Mouse (Mus musculus) brown adipose tissue, adult 24 weeks (tissue): ENCODE measurements around the gene Hspb8. TPM values are rescaled to one million over a fixed set of nuclear protein-coding genes. Genes with fewer than 3 reads are reported as not detected.

ENCODE experiments used
- H3K27ac ChIP-seq: fragments of 200-500 bp; replicated peaks from 2 replicates; pipeline ENCODE4 v1.5.1; 2012; ENCODE audit warnings: low read depth, mild to moderate bottlenecking, low read length
- H3K4me1 ChIP-seq: fragments of 200-500 bp; 2 replicates; pipeline ENCODE4 v1.6.1; 2012; ENCODE audit warnings: low read length, mixed read lengths; ENCODE audit not compliant: control insufficient read depth, insufficient read depth, insufficient read length
- H3K4me3 ChIP-seq: fragments of 200-500 bp; 2 replicates; pipeline ENCODE4 v1.5.1; 2012; ENCODE audit warnings: low read depth, mild to moderate bottlenecking, low read length, moderate library complexity; ENCODE audit not compliant: insufficient read depth
- polyA plus RNA-seq: library from polyadenylated mRNA; stranded (reverse); fragments of >200 nt; gene quantifications from 2 replicates; pipeline ENCODE4 v1.2.4, GENCODE M21; 2012; ENCODE audit not compliant: missing spikeins, insufficient read depth, insufficient read length

The Hspb8 gene
- polyA plus RNA-seq: 113 and 121 TPM in 2 replicates

DNA sequence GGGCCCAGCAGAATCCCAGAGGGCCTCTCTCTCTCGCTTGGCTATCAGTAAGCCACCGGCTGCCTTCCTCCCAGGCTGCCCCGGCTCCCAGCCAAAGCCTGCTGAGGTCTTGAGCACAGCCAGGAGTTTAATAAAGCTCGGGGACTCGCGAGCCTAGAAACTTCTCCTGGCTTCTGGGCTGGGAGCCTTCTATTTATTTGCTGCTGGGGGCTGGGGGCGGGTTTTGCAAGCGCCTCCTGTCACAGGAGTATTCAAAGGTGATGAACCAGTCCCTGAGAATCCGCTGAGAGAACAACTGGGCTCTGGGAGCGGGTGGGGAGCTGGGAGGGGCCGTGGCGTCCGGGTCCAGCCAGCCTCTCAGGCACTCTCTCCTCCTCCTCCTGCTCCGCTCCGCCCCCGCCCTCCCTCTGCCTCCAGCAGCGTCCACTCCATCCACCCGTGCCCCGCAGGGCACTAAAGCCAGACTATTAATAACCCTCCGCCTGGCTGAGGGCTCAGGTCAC is at the start of gene Hspb8:
Hspb8 (minus strand) TSS at position 166 of the 503 bp plus-strand sequence.
- Histone ChIP-seq H3K4me3 (peak within 1 kb of the TSS; percentile 80), H3K4me1 (0 out of 2 replicates have a peak, but pooled peaks cover 2% of the 10 kb centered on the region), H3K27ac (peak within 1 kb of the TSS; percentile 95)

- Histone ChIP-seq H3K4me3 (no peak overlapping the region), H3K4me1 (no peaks in the 10 kb centered on the region), H3K27ac (no peak overlapping the region)
Measured at GRCm38 (mm10) chr5:116461354-116462042, 38.8 kb upstream of the Hspb8 start.

- Histone ChIP-seq H3K27ac (no peak overlapping the region), H3K4me3 (no peak overlapping the region), H3K4me1 (no peaks in the 10 kb centered on the region)
Measured at GRCm38 (mm10) chr5:116459970-116460369, 37.3 kb upstream of the Hspb8 start.

- H3K4me1 ChIP-seq: no peaks in the 10 kb centered on the region
- H3K4me3 ChIP-seq: no peak overlapping the region
- H3K27ac ChIP-seq: no peak overlapping the region
Measured at GRCm38 (mm10) chr5:116457791-116458190, 35.1 kb upstream of the Hspb8 start.

DNA sequence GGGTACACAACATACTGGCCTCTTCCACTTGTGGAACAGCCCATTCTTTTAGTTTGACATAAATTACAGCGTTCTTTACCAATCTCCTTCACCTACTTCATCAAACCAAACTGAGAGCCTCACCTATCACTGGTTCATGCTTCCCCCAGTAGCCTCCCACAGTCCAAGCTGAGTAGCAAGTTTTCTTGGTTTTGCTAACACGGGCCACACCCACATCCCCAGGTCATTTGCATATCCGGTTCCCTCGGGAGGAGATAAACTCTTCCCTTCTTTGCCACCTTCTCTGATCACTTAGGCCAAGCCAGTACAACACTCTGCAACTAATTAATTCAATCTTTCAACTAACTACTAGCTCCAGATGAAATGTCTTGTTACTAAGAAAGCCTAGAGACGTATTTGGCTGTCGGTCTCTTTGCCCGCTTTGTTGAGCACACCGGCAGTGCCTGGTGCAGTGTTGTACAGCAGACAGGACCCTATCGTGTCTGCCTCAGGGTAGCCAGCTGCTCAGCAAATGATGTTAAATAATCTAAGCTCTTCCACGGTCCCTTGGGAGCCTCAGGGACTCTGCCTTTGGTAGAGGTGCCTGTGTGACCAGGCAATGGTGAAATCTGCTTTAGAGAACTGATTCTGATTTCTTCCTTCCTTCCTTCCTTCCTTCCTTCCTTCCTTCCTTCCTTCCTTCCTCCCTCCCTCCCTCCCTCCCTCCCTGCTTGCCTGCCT is 34.3 kb upstream of the Hspb8 start:
- H3K27ac ChIP-seq: no peak overlapping the region
- no peak overlapping the region for H3K4me3 ChIP-seq
- H3K4me1 ChIP-seq: no peaks in the 10 kb centered on the region

DNA sequence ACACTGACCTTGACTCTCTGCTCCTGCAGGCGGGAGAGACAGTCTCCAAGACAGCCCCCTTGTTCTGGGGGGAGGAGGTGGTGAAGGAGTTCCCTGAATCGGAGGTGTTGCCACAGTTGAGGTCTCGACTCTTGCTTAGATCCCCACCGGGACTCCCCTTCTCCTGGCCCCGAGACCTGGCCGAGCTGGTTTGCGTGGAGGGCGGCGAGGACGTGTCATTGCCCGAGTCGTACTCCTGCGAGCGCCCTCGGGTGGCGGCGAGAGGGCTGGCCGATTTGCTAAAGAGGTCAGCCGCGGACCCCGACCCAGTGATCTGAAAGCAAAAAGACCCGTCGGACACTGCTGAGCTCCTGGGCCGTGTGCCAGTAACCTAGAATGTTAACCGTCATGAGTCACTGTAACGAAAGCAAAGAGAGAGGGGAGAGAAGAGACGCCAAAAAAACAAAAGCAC is 30.8 kb upstream of the Hspb8 start:
- no peaks in the 10 kb centered on the region for H3K4me1 ChIP-seq
- no peak overlapping the region for H3K27ac ChIP-seq
- peak overlapping the region; percentile 55 for H3K4me3 ChIP-seq

GRCm38 (mm10) chr5:116450901-116451300 is 28.2 kb upstream of the Hspb8 start:
- no peak overlapping the region for H3K4me3 ChIP-seq
- H3K27ac ChIP-seq: no peak overlapping the region
- no peaks in the 10 kb centered on the region for H3K4me1 ChIP-seq

DNA sequence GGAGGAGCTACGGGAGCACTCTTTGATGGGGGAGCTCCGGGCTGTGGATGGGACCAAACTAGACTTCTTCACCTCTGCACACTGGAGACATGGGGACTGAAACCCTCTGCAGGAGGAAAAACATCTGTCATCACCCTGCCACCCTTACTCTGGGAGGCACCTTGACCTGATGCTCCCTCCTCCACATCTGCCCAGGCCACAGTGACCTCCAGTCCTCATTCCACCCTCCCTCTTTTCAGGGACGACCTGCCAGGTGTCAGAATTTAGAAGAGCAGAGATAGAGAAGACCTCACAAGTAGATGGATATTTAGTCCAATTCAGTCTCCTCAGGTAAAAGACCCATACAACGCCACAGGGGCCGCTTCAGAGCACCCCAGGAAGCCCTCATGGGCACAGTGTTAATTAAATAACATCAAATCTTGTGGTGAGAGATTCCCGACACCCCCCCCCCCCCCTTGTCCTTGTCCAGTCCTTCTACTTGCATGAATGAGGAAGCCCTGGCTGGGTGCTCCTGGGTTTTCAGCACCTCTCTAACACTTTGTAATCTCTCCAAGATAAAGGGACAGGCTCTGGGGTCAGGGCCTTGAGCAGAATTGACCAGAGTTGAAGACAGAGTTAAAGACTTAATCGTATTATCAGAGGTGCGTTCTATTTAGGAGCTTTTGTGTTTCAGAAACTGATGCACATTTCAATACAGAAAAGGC is 27.0 kb upstream of the Hspb8 start:
- H3K4me3 ChIP-seq: no peak overlapping the region
- H3K27ac ChIP-seq: no peak overlapping the region
- H3K4me1 ChIP-seq: no peaks in the 10 kb centered on the region

GRCm38 (mm10) chr5:116448409-116449191 is 25.9 kb upstream of the Hspb8 start:
- Histone ChIP-seq H3K4me3 (no peak overlapping the region), H3K4me1 (no peaks in the 10 kb centered on the region), H3K27ac (no peak overlapping the region)

GRCm38 (mm10) chr5:116447821-116448350 is 25.2 kb upstream of the Hspb8 start:
- Histone ChIP-seq H3K27ac (no peak overlapping the region), H3K4me3 (no peak overlapping the region; the same call in 1 of the 2 replicates), H3K4me1 (no peaks in the 10 kb centered on the region)

- H3K4me3 ChIP-seq: no peak overlapping the region
- no peak overlapping the region for H3K27ac ChIP-seq
- H3K4me1 ChIP-seq: no peaks in the 10 kb centered on the region
Measured at GRCm38 (mm10) chr5:116446552-116446951, 23.9 kb upstream of the Hspb8 start.

DNA sequence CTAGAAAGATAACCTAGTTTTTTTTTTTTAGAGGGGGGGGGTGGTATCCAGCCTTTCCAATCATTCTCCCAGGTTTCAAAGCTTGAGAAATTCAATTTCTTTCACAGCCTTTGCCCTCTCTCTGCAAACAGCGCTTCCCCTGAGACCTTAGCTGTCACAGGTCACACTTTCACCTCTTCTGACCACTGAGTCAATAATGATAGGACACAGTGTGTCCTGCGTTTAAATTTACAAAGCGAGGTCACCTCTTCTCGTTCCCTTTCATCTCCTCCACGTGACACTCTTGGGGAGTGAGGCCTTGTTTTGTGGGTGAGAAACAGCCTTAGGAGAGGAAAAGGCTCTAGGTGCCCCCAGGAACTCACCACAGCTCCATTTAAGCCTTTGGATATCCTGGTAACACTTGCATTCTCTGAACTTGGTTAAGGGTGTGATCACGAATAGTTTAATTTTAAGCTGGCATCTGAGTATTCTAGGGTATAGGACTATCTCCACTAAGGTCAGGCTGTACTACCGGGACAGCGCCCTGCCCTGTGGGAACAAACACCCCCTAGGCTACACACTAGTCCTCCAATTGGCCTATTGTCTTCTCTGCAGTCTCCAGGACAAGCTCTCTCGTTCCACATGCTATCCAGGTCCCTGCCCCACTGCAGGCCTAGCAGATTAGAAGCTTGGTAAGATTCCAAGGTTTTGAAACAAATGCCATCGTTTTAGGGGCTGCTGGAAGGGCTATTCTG is 23.1 kb upstream of the Hspb8 start:
- Histone ChIP-seq H3K4me3 (no peak overlapping the region), H3K4me1 (no peaks in the 10 kb centered on the region), H3K27ac (no peak overlapping the region)

- Histone ChIP-seq H3K4me1 (no peaks in the 10 kb centered on the region), H3K27ac (no peak overlapping the region), H3K4me3 (no peak overlapping the region)
Measured at GRCm38 (mm10) chr5:116444517-116444916, 21.9 kb upstream of the Hspb8 start.

- no peak overlapping the region for H3K4me3 ChIP-seq
Measured at GRCm38 (mm10) chr5:116443459-116443940, 20.8 kb upstream of the Hspb8 start.

More at GRCm38 (mm10) chr5:116443459-116443940, 20.8 kb upstream of the Hspb8 start:
- H3K27ac ChIP-seq: no peak overlapping the region
- no peaks in the 10 kb centered on the region for H3K4me1 ChIP-seq
